Mouse (Mus musculus) induced T-regulatory cell, adult 2 months (primary cell): ENCODE data around the gene Bhlha15.

Source experiments
- DNase-seq: peaks from one replicate; pipeline ENCODE4 v3.0.0-alpha.2; 2012; ENCODE audit warnings: low read depth

Bhlha15 gene

GRCm38 (mm10) chr5:144189950-144190583, at the start of gene Bhlha15:
Gene Bhlha15, plus strand, starts transcription at chr5:144190286.
- DNase-seq = peak; percentile 70

GRCm38 (mm10) chr5:144143531-144143930, 46.6 kb upstream of the Bhlha15 start:
- DNase-seq = no peak

- DNase-seq = no peak
Observed at GRCm38 (mm10) chr5:144146898-144147297, 43.2 kb upstream of the Bhlha15 start.

- no peak for DNase-seq
Observed at GRCm38 (mm10) chr5:144149530-144149929, 40.6 kb upstream of the Bhlha15 start.

DNA sequence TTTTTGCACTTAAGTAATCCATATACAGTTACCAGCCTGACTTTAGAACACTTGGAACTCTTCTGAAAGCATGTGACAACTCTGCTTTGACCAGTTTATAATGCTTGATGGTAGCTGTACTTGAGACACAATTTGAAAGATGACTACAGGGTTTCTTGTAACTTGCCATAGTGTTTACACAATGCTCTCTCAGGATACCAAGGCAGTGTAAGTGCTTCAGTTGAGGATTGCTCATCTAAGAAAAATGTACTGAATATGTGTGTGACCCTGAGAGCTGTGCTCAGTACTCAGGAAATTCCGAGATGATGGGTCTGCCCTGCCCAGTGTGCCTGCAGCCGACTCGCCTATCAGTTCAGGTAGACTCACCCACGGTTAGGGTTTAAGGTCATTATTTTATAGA, 38.8 kb upstream of the Bhlha15 start:
- no peak for DNase-seq

GRCm38 (mm10) chr5:144154528-144154927, 35.6 kb upstream of the Bhlha15 start:
- peak; percentile 87 for DNase-seq

DNA sequence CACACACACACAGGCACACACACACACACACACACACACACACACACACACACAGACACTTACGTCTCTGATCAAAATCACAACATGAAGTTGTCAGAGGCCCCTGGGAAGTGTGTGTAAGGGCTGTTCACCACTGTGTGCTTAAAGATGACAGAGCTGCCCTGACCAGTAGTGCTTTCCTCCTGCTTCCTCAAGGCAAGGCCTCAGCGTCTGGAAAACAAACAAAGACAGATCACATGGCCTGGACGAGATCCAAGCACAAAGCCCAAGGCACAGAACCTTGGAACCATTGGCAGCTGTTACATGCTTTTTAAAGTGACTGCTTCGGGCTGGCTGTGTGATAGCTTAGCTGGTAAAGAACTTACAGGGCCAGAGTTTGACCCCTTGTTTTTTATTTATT, 31.5 kb upstream of the Bhlha15 start:
- DNase-seq = no peak

DNA sequence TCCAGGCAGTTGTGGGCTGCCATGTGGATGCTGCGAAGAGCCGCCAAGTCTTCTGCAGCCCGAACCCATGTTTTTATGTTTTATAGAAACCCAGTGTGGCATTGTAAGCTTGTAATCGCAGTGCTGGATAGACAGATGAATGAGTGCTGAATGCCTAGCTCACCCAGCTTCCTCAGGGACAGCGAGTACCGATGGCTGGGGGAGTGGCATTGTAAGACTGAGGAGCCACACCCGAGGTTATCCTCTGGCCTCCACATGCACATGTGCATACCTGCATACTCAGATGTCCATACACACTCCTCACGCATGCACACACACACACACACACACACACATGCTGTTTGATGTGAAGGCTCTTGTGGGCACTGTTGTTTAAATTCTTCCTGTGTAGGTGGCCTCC, 30.9 kb upstream of the Bhlha15 start:
- no peak for DNase-seq

DNA sequence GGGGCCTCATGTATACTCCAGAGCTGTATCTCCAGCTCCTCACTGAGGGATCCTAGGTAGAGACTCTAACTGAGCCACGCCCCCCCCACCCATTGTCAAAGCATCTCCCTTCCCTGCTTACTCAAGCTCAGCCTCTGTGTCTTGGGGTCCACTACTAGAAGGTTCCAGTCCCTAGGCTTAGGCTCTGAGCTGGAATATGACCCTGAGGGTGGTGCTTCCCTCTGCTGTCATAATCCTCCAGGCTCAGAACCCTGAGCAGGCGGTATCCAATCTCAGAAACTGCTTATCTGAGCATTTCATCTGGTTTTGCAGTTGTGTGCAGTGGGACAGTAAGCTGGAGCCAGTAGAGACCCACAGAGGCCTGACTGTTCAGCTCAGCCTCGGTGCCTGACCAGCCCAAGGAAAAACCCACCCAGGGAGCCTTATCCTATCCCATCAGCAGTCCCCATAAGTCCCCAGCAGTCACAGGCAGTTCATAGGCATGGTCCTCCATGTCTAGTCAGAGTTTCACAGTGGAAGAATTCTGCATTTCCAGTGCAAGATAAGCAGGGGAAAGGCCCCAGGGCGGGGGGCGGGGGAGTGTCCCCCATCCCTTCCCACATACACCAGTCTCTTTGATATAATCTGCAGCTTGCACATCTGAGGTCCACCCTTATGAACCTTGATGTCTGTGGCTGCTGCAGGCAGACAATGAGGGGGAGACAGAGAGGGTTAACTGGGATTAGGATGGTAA, 27.8 kb upstream of the Bhlha15 start:
- DNase-seq = peak; percentile 13

DNA sequence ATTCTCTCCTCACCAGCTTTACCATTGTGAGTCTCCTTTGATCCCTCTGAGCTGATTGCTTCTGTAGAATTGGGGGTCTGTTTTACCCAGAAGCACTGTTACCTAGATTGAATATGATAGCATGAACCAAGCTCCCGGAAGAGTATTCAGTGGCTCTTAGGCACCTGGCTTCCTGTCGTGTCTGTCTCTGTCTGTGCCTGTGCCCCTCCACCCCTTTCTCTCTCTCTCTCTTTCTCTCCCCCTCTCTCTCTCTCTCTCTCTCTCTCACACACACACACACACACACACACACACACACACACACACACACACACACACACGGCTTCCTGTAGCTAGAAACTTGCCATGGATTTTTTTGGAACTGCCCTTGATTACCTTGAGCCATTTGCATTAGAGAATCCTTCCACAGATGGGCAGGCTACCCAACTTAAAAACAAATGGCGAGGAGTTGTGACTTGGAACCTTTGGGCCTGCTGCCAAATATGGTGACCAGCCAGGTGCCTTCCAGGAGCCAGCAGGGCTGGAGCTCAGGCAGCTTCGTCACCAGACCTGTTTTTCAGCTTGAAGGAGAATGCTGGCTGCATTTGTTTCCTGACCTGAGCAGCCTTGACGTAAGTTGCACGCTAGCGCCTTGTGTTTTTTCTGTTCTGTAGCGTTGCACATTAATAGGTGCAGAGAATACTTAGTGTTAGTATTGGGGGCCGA, 27.1 kb upstream of the Bhlha15 start:
- DNase-seq = no peak

GRCm38 (mm10) chr5:144165756-144166155, 24.3 kb upstream of the Bhlha15 start:
- peak; percentile 34 for DNase-seq

DNA sequence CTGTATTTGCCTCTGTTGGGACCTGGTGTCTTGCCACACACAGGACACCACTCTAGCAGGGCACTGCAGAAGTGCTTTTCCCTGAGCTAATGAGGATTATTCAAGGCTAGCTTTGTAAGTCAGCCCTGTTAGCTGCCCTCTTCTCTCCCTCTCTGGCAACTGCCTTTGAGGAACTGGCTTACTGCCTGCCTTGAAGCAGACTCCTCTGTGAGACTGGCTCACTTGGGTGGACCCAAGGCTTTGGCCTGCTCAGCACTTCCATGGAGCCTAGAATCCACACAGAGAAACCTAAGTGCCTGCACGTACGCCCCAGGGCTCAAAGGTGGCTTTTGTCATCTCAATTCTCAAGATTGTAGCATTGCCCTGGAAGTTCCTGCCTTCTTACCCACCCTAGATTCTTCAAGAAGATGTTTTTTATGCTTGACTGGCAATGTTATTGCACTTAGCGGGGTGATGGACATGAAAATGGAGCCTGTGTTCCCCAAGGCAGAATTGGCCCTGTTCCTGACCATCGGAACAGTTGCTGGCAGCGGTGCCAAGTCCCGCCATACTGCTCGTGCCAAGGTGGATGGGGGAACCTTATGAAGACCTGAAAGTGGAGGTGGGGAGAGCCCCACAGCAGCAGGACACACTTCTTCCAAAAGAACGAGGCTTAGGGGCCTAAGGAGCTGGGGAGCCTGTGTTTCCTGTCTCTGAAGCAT, 20.7 kb upstream of the Bhlha15 start:
- no peak for DNase-seq

- DNase-seq = no peak
Observed at GRCm38 (mm10) chr5:144173648-144174047, 16.4 kb upstream of the Bhlha15 start.

GRCm38 (mm10) chr5:144178216-144178615, 11.9 kb upstream of the Bhlha15 start:
- DNase-seq = no peak

- no peak for DNase-seq
Observed at GRCm38 (mm10) chr5:144181249-144181648, 8.8 kb upstream of the Bhlha15 start.

GRCm38 (mm10) chr5:144182542-144183247, 7.4 kb upstream of the Bhlha15 start:
- no peak for DNase-seq

DNA sequence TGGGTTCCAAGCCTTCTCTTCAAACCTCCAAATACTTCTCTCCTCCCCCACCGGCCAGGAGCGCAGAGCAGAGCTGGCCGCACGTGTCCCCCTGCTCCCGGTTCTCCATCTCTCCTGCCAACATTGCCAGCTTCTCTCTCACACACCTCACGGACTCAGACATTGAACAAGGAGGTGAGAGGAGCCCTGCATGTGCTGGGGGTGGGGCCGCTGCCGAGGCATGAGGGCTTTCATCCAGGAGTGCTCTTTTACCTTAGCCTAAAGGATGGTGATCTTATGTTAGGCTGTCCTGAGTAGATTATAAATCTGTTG, 6.9 kb upstream of the Bhlha15 start:
- no peak for DNase-seq

DNA sequence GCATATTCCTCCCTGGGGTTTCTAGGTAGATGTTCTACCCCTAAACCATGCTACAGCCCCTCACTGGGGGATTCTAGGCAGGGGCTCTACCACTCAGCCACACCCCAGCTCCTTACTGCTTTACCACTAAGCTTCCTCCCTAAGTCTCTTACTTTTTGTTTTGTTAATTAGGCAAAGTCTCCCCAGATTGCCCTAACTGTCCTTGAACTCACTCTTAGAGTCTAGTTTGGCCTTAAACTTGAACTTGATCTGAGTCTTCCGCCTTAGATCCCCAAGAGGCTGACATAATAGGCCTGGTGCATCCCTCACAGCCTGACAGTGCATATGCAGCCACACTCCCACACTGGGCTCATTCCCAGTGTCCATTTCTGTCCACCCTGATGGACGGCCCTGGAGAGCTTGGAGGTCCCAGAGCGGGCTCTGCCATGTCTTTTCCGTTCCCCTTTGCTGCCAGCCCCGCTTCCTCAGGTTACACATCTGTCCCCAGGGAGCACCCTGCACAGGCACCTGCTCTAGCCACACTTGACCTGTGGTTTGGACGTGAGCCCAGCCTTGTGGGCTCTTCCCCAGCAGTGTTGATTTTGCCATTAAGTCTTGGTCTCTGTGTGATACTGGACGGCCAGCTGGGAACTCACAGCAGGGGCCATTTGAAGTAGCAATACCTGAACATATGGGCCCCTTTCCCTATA, 6.3 kb upstream of the Bhlha15 start:
- no peak for DNase-seq

- DNase-seq = no peak
Observed at GRCm38 (mm10) chr5:144184350-144185045, 5.6 kb upstream of the Bhlha15 start.

DNA sequence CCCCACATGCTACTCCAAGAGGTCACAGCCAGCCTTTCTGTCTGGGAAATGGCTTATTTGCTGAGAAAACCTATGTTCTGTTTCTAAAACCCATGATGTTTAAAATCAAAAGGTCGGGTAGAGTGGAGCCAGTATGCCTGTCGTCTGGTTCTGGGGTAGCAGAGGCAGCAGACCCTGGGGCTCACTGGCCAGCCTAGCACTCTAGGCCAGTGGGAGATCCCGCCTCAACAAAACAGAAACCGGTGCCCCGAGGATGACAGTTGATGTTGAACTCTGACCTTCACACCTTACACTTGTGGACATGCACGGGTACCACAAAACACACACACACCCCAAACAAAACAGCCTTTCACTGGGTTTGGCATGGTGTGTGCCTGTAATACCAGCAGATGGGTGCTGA, 1.7 kb upstream of the Bhlha15 start:
- no peak for DNase-seq

GRCm38 (mm10) chr5:144189327-144189726, 759 bp upstream of the Bhlha15 start:
- no peak for DNase-seq
